Mouse (Mus musculus) kidney, postnatal 0 days (tissue): ENCODE measurements around the gene Olfr1448. TPM values are rescaled to one million over a fixed set of nuclear protein-coding genes. Genes with fewer than 3 reads are reported as not detected.
"Not testable (repeated sequence)": the region's sequence is repeated elsewhere in the genome, so short reads cannot be mapped to it uniquely, and the experiment has no call there.

Experiments used
- ATAC-seq: fragments of 200-750 bp; cut with Nextera tagmentation; replicated peaks from 2 replicates; pipeline ENCODE4 v1.8.0; 2017; ENCODE audit warnings: low read depth, moderate number of reproducible peaks, moderate TSS enrichment, moderate library complexity; ENCODE audit not compliant: low FRiP score
- DNase-seq: peaks from one replicate; pipeline ENCODE4 v3.0.0-alpha.2; 2016; ENCODE audit warnings: low spot score
- H3K27ac ChIP-seq: fragments of 300-500 bp; sonication (generic); 2 replicates; pipeline ENCODE4 v1.5.1; 2014; ENCODE audit warnings: mild to moderate bottlenecking
- H3K27me3 ChIP-seq: fragments of 300-500 bp; sonication (generic); 2 replicates; pipeline ENCODE4 v1.6.1; 2014; ENCODE audit warnings: low read length, mixed read lengths; ENCODE audit not compliant: insufficient read depth
- H3K36me3 ChIP-seq: fragments of 300-500 bp; sonication (generic); 2 replicates; pipeline ENCODE4 v1.6.1; 2014; ENCODE audit warnings: low read length, mixed read lengths; ENCODE audit not compliant: insufficient read depth
- H3K4me1 ChIP-seq: fragments of 300-500 bp; sonication (generic); replicated peaks from 2 replicates; pipeline ENCODE4 v1.6.1; 2014; ENCODE audit warnings: antibody characterized with exemption, low read length, mixed read lengths; ENCODE audit not compliant: insufficient read depth
- H3K4me2 ChIP-seq: fragments of 300-500 bp; sonication (generic); 2 replicates; pipeline ENCODE4 v1.6.1; 2014; ENCODE audit warnings: mild to moderate bottlenecking, low read length, moderate library complexity, mixed read lengths
- H3K4me3 ChIP-seq: fragments of 300-500 bp; sonication (generic); replicated peaks from 2 replicates; pipeline ENCODE4 v1.5.1; 2014; ENCODE audit warnings: low read depth, low read length
- H3K9ac ChIP-seq: fragments of 300-500 bp; sonication (generic); 2 replicates; pipeline ENCODE4 v1.6.1; 2014; ENCODE audit warnings: low read depth, low read length
- H3K9me3 ChIP-seq: fragments of 300-500 bp; sonication (generic); replicated peaks from 2 replicates; pipeline ENCODE4 v1.6.1; 2016; ENCODE audit warnings: low read length, inconsistent platforms, mixed read lengths
- CTCF ChIP-seq: IDR thresholded peaks from 2 replicates; pipeline ENCODE4 v1.5.1; 2016; ENCODE audit warnings: antibody characterized with exemption, low read depth, mild to moderate bottlenecking, moderate library complexity
- WGBS: fragments of 180-500 bp; shearing (Covaris S2); extraction: QIAGEN DNeasy Blood & Tissue Kit; methylation state at CpG from one replicate; pipeline ENCODE4 v1.1.7; 2014; 5-methylcytosine and 5-hydroxymethylcytosine counted together
- polyA plus RNA-seq: library from polyadenylated mRNA; unstranded; fragments of >200 nt; fragmentation: Nextera tagmentation; extraction: Ambion mirVana; gene quantifications from 2 replicates; pipeline ENCODE4 v1.2.1, GENCODE M21; 2015

The Olfr1448 gene
- polyA plus RNA-seq: not detected in 2 replicates

- DNase-seq (no peak), ATAC-seq (no peak)
- no peak within 1 kb of the TSS for H3K27ac ChIP-seq
- no peaks in the 10 kb centered on the region for H3K36me3 ChIP-seq
- no peaks in the 10 kb centered on the region for H3K9me3 ChIP-seq
- H3K4me2 ChIP-seq: no peak within 1 kb of the TSS
- H3K27me3 ChIP-seq: no peaks in the 10 kb centered on the region
- H3K4me1 ChIP-seq: no peaks in the 10 kb centered on the region
- H3K4me3 ChIP-seq: no peak within 1 kb of the TSS
- WGBS: 67% methylated on average over 1 of the region's 1 CpGs
- no peak within 1 kb of the TSS for H3K9ac ChIP-seq
- TF ChIP-seq CTCF: no peak
These were observed at the start of gene Olfr1448 for GRCm38 (mm10) chr19:12924319-12924718. TSS of gene Olfr1448 (minus strand) at chr19:12924419.

- H3K27ac ChIP-seq, H3K4me1 ChIP-seq, H3K36me3 ChIP-seq, ATAC-seq, H3K9me3 ChIP-seq, H3K4me2 ChIP-seq, H3K27me3 ChIP-seq, H3K9ac ChIP-seq, H3K4me3 ChIP-seq, DNase-seq: not testable (repeated sequence)
- WGBS: 86% methylated on average over 5 of the region's 5 CpGs
These were observed 45.9 kb upstream of the Olfr1448 start for GRCm38 (mm10) chr19:12970082-12970481.

- no peak within 1 kb of the TSS for H3K4me2 ChIP-seq
- WGBS: 91% methylated on average over 1 of the region's 1 CpGs
- DNase-seq (no peak), ATAC-seq (no peak)
- H3K27me3 ChIP-seq: no peaks in the 10 kb centered on the region
- no peaks in the 10 kb centered on the region for H3K36me3 ChIP-seq
- no peak within 1 kb of the TSS for H3K9ac ChIP-seq
- H3K27ac ChIP-seq: no peak within 1 kb of the TSS
- H3K9me3 ChIP-seq: no peaks in the 10 kb centered on the region
- H3K4me3 ChIP-seq: no peak within 1 kb of the TSS
- H3K4me1 ChIP-seq: no peaks in the 10 kb centered on the region
- no peak for TF ChIP-seq CTCF
These were observed 25.7 kb upstream of the Olfr1448 start, which contains the start of gene Olfr1450 for GRCm38 (mm10) chr19:12949958-12950357. TSS of gene Olfr1450 (plus strand) at chr19:12950258.

- Histone ChIP-seq H3K9me3 (no peaks in the 10 kb centered on the region), H3K4me3 (no peak within 1 kb of the TSS), H3K27me3 (no peaks in the 10 kb centered on the region), H3K9ac (no peak within 1 kb of the TSS), H3K27ac (no peak within 1 kb of the TSS), H3K4me2 (no peak within 1 kb of the TSS), H3K36me3 (no peaks in the 10 kb centered on the region), H3K4me1 (no peaks in the 10 kb centered on the region)
- ATAC-seq (no peak), DNase-seq (no peak)
- no peak for TF ChIP-seq CTCF
These were observed 6.3 kb upstream of the Olfr1448 start, which contains the start of gene Olfr1449 for GRCm38 (mm10) chr19:12930540-12930939. TSS of gene Olfr1449 (plus strand) at chr19:12930840.

DNA sequence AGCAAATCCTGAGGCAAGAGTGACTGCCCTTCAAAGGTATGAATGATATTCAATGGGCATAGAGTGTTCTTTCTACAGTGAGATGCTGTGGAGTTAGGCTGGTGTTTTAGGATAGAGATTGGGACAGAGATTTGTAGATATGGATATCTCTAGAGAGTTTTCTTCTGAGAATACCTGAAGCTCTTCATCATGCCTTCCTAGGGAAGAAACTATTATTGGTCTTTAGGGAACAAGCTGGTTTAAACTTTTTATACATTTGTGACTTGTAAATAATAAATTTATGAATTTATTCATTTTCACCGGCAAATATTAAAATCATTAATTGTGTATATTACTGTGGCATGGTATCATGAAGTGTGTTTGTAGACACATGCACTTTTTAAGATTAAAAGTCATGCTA is 20.6 kb downstream of the Olfr1448 start, which contains the start of gene Olfr1447:
Gene Olfr1447 (minus strand): TSS at position 101 of the 400 bp plus-strand sequence.
- H3K9ac ChIP-seq: no peak within 1 kb of the TSS
- H3K27me3 ChIP-seq: no peaks in the 10 kb centered on the region
- TF ChIP-seq CTCF: no peak
- 90% methylated on average over 1 of the region's 1 CpGs for WGBS
- H3K4me1 ChIP-seq: no peaks in the 10 kb centered on the region
- ATAC-seq (no peak), DNase-seq (no peak)
- H3K36me3 ChIP-seq: no peaks in the 10 kb centered on the region
- no peak within 1 kb of the TSS for H3K4me2 ChIP-seq
- H3K4me3 ChIP-seq: no peak within 1 kb of the TSS
- H3K9me3 ChIP-seq: no peaks in the 10 kb centered on the region
- no peak within 1 kb of the TSS for H3K27ac ChIP-seq

DNA sequence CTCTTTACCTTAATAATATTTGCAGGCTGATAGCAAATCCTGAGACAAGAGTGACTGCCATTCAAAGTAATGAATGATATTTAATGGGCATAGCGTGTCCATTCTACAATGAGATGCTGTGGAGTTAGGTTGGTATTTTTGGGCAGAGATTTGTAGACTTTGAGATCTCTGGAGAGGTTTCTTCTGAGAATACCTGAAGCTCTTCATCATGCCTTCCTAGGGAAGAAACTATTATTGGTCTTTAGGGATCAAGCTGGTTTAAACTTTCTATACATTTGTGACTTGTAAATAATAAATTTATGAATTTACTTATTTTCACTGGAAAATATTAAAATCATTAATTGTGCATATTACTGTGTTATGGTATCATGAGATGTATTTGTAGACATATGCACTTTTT is 30.8 kb downstream of the Olfr1448 start, which contains the start of gene Olfr1446:
Gene Olfr1446 (minus strand): TSS at position 101 of the 400 bp plus-strand sequence.
- 69% methylated on average over 1 of the region's 1 CpGs for WGBS
- no peaks in the 10 kb centered on the region for H3K4me1 ChIP-seq
- DNase-seq (no peak), ATAC-seq (no peak)
- no peaks in the 10 kb centered on the region for H3K9me3 ChIP-seq
- no peak within 1 kb of the TSS for H3K27ac ChIP-seq
- H3K4me3 ChIP-seq: no peak within 1 kb of the TSS
- no peak within 1 kb of the TSS for H3K9ac ChIP-seq
- H3K4me2 ChIP-seq: no peak within 1 kb of the TSS
- TF ChIP-seq CTCF: no peak
- H3K36me3 ChIP-seq: no peaks in the 10 kb centered on the region
- no peaks in the 10 kb centered on the region for H3K27me3 ChIP-seq

DNA sequence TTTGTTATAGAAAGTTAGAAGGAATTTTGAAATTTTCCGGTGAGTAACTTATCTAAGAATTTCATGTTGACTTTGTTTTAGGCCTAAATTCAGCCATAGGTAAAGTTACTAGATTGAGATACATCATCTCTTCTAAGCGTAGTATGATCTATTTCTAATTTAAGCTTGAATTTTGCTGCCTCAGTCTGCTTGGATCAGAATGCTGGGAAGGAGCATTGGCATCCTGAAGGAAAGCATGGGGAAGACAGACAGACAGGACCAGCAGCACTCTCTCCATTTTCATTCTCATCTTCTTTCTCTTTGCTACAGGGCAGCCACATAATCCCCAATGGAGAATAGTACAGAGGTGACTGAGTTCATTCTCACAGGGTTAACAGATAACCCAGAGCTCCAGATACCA is 40.7 kb downstream of the Olfr1448 start, which contains the start of gene Olfr1445:
Gene Olfr1445 (plus strand): TSS at position 301 of the 400 bp plus-strand sequence.
- no peak for DNase-seq
- no peaks in the 10 kb centered on the region for H3K36me3 ChIP-seq
- WGBS: 83% methylated on average over 2 of the region's 2 CpGs

More for the DNA sequence above, 40.7 kb downstream of the Olfr1448 start, which contains the start of gene Olfr1445:
- H3K4me1 ChIP-seq: no peaks in the 10 kb centered on the region
- H3K9me3 ChIP-seq: no peaks in the 10 kb centered on the region
- TF ChIP-seq CTCF: no peak
- no peaks in the 10 kb centered on the region for H3K27me3 ChIP-seq
- no peak for ATAC-seq
- no peak within 1 kb of the TSS for H3K9ac ChIP-seq
- H3K4me3 ChIP-seq: no peak within 1 kb of the TSS
- H3K4me2 ChIP-seq: no peak within 1 kb of the TSS
- H3K27ac ChIP-seq: no peak within 1 kb of the TSS

Other genes starting within 250 kb of the Olfr1448 start
- not detected in 2 replicates for gene Olfr1443, start 246.3 kb downstream of the Olfr1448 start, polyA plus RNA-seq
- 138 and 140 TPM in 2 replicates for gene Keg1, start 228.6 kb downstream of the Olfr1448 start, polyA plus RNA-seq
- gene Cntf, start 158.8 kb downstream of the Olfr1448 start, polyA plus RNA-seq: 4.9 TPM in 2 replicates
- 15.3 TPM in 2 replicates for gene Zfp91, start 128.3 kb downstream of the Olfr1448 start, polyA plus RNA-seq
- gene Lpxn, start 128.2 kb downstream of the Olfr1448 start, polyA plus RNA-seq: 2.2 TPM in 2 replicates
- gene Gm5244, start 77.7 kb downstream of the Olfr1448 start, polyA plus RNA-seq: not detected in 2 replicates
- gene Olfr1444, start 67.1 kb downstream of the Olfr1448 start, polyA plus RNA-seq: not detected in 2 replicates
- gene Olfr1445, start 40.6 kb downstream of the Olfr1448 start, polyA plus RNA-seq: not detected in 2 replicates
- gene Olfr1446, start 30.9 kb downstream of the Olfr1448 start, polyA plus RNA-seq: not detected in 2 replicates
- gene Olfr1447, start 20.7 kb downstream of the Olfr1448 start, polyA plus RNA-seq: not detected in 2 replicates
- gene Olfr1449, start 6.4 kb upstream of the Olfr1448 start, polyA plus RNA-seq: not detected in 2 replicates
- gene Olfr1450, start 25.8 kb upstream of the Olfr1448 start, polyA plus RNA-seq: not detected in 2 replicates
- gene Olfr1451, start 70.6 kb upstream of the Olfr1448 start, polyA plus RNA-seq: not detected in 2 replicates
- gene Olfr1453, start 103.9 kb upstream of the Olfr1448 start, polyA plus RNA-seq: not detected in 2 replicates
- gene Olfr1454, start 136.2 kb upstream of the Olfr1448 start, polyA plus RNA-seq: not detected in 2 replicates
- not detected in 2 replicates for gene Olfr1457, start 173.5 kb upstream of the Olfr1448 start, polyA plus RNA-seq
- gene Olfr1458, start 182.4 kb upstream of the Olfr1448 start, polyA plus RNA-seq: not detected in 2 replicates
- gene Olfr1459, start 225.1 kb upstream of the Olfr1448 start, polyA plus RNA-seq: not detected in 2 replicates
- gene Olfr1461, start 238.6 kb upstream of the Olfr1448 start, polyA plus RNA-seq: not detected in 2 replicates